Mouse (Mus musculus): ENCODE data around the gene Ppp1r12c.
"Not testable (repeated sequence)": the region's sequence is repeated elsewhere in the genome, so short reads cannot be mapped to it uniquely, and the experiment has no call there.

Gene Ppp1r12c

DNA sequence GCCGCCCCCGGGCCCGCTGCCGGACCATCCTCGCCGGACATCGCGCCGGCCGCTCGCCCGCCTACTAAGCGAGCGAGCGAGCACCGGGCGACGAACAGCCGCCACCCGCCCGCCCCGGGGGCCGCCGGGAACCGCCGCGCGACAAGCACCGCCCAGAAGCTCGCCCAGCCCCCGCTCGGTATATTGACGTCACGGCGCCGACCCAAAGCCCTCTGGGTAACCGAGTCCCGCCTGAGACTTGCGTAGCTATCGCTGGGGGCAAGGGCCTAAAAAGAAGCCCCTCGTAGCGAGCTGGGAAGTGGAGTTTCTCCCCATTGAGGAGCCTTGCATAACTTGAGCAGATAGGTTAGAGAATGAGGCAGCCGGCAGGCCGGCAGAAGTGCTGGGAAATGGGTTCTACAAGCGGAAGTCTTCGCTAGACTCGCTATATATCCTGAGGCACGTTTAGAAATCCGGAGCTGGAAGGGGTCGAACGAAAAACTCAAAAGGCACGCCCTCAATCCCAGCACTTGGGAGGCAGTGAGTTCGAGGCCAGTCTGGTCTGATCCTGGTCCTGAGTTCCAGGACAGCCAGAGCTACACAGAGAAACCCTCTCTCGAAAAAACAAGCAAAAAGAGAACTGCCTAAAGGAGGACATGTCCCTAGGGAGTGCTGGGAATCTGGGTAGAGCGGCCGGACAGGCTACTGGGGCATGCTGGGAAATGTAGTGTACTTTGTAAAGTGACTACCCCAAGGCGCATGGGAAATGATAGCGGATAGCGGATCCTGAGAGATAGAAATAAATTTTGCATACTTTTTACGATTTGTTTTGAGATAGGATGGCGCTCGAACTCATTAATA is at the start of gene Ppp1r12c:
Gene Ppp1r12c (minus strand): TSS at position 123 of the 840 bp plus-strand sequence.
- peak; percentile 96 for DNase-seq

DNA sequence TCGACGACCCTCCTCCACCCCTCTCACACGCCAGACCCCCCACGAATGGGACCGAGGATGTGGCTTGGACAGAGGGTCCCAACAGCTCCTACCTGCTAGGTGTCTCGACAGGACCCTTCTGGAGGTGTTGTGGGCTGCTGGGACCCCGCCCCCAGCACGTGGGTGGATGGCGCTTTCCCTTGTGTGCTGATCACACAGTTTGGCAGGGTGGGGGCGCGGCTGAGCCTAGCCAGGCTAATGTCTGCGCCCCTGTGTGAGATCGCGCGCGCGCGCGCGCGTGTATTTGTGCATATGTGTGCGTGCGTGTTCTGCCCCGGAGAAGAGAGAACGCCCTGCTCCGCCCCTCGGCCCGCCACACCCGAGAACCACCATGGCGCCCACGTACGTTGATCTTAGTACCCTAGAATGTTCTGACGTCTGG is 45.8 kb upstream of the Ppp1r12c start, which contains the start of gene Syt5:
Gene Syt5 (minus strand): TSS at position 321 of the 421 bp plus-strand sequence.
- DNase-seq: no peak

DNA sequence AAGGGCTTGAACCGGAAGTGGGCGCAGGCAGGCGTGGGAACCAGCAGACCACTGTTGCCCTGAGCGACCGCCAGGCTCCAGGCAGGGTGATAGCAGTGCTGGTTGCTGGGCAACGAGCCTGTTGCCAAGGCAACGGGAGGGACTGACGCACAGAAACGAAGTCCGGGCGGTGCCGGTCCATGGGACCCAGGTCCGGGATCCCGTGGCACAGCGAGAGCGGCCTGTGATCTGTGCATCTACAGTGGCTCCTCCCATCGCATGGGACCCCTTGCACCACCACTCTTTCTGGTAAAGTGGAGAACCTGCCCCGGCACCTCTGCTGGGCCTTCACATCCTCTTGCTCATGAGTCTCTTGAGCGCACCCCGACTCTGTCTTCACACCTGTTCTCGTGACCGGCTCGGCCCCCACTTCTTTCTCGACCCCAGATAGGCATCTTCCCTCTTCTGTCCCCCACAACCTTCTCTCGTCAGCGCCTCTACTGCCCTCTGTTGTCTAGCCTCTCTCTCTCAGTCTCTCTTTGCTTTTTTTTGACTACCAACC is 45.2 kb upstream of the Ppp1r12c start:
- DNase-seq: peak; percentile 50

DNA sequence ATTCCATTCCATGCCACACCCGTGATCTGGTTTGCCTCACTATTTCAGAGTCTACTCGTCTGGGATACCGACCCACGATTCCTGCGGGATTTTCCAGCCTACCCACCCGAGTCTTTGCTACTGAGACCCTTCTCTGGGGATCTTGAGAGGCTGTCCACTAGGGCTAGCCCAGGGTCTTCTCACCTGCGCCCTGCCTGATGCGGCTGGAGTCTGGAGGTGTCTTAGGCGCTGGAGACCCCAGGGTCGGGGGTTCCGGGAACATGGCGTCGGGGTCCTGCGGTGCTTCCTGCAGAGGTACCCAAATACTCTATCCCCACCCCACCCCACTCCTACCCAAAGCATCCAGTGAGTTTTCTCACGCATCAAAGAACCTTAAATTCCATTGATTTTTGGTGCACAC is 44.6 kb upstream of the Ppp1r12c start:
- DNase-seq: no peak

DNA sequence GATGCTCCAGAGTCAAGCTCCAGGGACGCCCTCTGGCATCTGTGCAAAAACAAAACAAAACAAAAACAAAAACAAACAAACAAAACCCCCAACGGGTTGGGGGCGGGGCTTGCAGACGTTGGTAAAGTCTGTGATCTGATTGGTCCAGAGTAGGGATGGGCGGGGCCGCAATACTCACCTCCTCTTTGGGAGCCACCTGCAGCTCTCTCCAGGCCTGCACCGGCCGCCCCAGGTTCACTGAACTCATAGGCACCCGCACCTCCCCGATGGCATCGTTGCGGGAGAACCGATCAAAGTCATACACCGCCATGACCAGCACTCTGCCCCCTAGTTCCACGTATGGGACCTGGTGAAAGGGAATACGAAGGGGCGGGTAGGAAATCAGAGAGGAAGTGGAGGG is 40.5 kb upstream of the Ppp1r12c start:
- DNase-seq: no peak

DNA sequence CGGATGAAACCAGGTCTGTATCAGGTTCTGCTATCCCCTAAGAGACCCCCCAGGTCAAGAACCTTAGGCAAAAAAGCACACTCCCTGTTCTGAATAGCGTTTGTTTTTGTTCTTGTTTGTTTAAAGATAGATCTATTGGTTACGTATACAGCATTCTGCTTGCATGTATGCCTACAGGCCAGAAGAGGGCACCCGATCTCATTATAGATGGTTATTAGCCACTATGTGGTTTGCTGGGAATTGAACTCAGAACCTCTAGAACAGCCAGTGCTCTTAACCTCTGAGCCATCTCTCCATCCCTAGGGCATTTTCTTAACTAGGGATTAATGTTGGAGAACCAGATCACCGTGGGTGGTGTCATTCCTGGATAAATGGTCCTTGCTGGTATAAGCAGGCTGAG is 39.9 kb upstream of the Ppp1r12c start:
- no peak for DNase-seq

DNA sequence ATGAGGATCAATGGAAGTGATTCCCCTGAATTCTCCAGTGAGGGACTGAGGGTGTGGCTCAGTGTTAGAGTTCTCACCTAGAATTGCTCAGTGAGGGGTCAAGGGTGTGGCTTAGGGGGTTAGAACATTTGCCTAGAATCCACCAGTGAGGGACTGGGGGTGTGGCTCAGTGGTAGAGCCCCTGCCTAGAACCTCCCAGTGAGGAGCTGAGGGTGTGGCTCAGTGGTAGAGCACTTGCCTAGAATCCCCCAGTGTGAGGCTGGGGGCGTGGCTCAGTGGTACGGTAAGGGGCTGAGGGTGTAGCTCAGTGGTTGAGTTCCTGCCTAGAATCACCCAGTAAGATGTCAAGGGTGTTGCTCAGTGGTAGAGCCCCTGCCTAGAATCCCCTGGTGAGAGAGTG is 37.5 kb upstream of the Ppp1r12c start:
- no peak for DNase-seq

DNA sequence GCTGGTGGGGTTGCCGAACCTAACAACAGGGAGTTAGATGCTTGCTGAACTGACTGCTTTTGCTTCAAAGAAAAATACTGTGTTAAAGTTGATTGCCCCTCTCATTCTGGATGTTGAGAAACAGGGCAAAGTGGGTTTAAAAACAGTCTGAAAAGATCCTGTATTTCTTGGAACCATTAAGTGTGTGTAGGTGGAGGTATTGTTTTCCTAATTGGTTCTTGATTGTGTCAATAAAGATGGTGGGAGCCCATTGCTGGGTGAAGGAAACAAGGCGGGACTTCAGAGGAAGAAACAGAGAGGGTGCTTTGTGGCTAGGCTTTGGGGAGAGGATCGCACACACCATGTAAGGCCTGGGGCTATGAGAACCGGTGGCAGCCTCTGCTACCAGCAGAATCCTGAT is 35.7 kb upstream of the Ppp1r12c start:
- no peak for DNase-seq

DNA sequence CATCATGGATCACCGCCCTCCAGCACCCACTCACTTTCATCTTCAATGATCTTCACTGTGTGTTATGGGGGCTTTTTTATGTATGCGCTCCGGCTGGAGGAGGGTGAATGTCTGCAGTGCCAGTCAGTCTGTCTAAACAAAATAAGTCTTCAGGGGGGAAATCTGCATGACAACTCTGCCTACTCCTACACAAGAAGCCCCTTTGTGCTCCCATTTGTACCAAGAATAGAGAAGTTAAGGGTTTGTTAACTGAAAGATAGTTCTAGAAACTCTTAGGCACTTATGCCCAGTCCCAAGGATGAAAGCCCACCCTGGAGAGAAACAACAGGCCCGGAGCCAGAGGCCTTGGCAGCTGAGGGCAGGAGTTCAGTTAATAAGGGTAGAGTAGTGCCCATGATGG is 34.9 kb upstream of the Ppp1r12c start:
- no peak for DNase-seq

DNA sequence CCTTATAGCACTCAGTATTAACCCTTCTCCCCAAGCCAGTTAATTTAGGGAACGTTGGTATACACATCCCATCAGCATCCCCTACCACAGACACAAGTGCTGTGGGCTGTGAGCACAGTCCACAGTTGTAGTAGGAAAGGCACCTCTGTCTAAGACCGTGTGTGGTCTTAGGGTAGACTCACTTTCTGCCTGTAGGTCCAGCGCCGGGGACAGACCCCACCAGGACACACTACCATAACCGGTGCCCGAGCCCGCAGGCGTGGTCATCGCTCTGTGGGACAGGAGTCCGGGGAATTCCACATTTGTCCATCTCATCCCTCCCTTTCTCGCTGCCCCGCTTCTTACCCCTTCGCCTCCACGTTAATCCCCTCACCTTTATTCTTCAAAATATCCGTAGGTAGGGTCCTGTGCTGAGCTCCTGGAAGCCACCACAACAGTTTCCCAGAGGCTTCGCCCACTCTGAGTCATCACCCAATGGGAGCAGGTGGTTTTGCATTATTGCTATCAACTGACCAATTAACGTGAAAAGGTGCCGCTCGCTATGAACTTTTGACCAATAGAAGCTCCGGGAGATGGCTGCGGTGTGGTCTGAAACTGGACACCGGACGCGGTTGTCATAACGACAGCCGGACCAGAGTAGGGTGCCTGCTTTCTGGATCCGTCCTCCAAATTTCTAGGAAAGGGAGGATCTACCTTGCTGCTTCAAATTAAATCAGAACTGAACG is 30.7 kb upstream of the Ppp1r12c start, which contains the start of gene Dnaaf3:
Gene Dnaaf3 (minus strand): TSS at position 449 of the 725 bp plus-strand sequence.
- DNase-seq: peak; percentile 86

DNA sequence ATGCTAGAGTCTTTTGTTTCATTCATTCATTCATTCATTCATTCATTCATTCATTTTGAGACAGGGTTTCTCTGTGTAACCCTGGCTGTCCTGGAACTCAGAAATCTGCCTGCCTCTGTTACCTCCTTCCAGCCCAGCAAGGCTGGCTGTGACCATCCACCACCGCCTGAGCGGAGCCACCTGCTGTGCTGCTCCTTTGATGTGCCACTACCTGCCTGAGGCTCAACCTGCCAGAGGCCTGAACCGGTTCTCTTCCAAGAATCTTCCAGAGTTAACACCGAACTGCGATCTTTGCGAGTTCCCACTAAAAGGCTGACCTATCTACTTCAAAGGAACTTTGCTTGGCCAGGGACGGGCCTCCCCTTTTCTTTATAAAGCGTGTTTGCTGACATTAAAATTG is 28.7 kb upstream of the Ppp1r12c start:
- DNase-seq: not testable (repeated sequence)

DNA sequence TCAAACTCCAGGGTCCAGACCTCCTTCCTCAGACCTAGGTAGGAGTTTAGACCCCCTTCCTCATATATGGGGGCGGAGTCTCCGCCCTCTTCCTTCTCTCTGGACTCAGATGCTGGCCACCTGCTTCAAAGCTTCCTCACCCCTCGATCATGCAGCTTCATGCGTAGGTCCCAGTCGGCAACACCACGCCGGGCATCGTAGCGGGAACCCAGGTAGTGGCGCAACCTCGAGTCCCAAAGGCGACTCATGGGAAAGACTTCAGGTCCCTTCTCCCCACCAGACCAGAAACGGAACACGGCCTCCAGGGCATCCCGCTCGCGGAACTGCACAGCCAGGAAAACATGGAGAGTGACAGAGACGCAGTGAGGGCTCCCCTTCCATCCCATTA is 25.8 kb upstream of the Ppp1r12c start:
- DNase-seq: no peak

DNA sequence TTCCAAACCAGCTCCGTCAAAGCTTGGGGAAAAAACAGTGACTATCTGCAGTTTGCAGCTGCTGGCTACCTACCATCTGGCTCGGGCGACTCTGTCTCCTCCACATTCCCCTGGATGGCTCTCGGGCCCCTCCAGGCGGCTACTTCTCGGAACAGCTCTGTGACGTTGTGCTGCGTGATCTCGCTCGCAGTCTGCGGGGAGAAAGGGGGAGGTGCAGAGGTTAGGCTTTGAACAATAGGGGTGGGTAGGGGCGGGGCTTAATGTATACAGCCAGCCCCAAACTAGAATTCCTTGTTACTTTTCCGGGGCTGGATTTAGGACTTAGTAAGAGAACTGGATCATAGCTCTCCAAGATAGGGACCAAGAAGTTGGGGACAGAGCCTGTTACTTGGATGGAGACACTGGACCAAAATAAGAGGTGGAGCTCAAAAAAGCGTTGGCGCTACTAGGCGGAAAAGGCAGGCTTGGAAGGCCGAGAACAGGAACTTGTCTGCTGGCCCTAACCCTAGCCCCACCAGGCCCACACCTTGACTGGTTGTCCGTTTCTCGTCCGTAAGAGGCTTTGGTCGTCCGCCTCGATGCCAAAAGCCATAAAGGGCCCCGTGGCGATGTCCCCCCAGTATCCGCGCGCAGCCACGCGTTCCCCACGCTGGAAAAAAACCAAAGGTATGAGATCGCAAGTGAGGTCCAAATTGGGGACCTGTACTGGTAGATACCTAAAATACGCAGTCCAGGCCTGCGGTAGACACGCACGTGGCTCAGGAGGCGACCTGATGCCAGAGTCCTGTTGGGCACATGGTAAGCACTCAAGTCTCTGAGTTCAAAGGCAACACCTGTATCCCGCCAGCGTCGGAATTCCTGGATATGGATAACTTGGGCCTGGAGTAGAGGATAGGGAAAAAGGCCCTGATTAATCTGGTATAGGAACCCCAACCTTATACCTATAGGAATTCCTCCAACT is 25.1 kb upstream of the Ppp1r12c start:
- peak; percentile 86 for DNase-seq

DNA sequence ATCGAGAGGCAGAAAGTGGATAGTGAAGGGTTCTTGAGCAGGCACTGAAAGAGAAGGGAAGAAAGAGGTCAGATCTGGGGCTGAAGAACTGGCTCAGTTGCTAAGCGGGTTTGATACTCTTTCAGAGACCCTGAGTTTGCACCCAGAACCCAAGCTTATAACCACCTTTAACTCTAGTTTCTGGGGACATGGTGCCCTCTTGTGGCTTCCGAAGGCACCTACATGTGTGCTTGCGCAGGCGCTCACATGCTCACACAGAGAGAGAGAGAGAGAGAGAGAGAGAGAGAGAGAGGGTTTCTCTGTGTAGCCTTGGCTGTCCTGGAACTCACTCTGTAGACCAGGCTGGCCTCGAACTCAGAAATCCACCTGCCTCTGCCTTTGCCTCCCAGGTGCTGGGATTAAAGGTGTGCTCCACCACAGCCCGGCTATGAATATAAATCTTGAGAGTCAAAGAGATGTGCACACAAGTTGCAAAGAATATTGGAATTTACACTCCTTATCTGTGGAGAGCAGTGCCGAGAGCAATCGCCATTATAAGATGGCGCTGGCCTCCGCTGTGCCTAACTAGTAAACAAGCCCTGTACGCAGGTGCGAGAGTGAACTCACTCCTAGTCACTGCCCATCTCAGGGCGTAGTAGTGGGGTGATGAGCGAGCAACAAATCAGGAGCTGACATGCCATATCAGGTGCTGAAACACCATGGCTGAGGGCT is 22.9 kb upstream of the Ppp1r12c start, which contains the start of gene Tnni3:
Gene Tnni3 (minus strand): TSS at position 18 of the 711 bp plus-strand sequence.
- peak; percentile 68 for DNase-seq

DNA sequence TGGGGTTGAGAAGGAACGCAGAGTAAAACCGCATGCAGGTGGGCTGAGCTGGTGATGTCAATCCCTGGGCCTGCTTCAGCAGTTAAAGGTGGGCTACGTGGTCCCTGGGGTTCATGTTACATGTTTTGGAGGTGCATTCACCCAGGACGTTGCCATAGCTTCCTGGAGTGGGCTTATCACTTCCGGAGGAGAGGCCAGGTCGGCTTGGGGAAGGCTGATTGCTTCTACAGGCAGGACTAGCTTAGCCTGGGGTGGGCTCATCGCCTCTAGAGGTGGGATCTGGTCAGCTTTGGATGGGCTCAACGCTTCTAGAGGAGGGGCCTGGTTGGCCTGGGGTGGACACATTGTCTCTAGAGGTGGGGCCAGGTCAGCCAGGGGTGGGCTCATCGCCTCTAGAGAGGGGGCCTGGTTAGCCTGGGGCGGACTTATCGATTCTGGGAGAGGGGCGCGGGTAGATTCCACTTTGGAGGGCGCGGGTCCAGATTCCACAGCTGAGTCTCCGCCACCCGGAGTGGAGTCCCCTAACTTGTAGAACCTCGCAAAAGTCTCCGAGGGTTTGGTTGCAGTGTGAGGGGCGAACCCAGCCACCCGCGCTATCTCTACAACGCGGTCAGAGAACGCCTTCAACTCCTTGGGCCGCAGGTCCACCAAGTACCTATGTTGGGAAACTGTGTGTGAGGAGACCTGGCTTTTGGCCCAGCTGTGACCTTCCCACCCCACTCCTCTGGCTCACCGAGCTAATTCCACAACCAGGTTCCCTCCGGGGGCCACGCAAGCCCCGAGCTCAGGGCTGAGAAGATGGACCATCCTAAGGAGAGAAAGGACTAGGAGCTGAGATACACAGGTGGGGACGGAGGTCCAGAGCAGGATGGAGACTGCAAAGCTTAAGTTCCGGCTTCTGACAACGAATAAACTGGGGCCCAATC is 22.0 kb upstream of the Ppp1r12c start:
- DNase-seq: no peak

DNA sequence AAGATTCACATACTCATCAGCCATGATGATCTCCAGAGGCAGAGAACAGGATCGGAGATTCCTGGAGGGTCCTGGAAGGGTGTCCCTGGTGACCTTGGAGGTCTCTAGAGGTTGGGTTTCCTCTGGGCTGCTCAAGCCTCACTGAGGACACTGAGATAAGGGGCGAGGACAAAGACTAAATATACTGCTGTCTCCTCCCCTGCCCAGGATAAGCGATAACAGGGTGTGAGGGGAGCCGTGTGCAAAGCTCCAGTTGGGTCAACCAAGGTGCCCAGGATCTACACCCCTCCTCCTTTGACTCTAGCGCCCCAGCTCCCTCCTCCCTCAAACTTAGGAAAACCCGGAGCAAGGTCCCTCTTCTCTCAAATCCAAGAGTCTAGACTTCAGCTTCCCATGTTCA is 20.8 kb upstream of the Ppp1r12c start:
- DNase-seq: no peak

DNA sequence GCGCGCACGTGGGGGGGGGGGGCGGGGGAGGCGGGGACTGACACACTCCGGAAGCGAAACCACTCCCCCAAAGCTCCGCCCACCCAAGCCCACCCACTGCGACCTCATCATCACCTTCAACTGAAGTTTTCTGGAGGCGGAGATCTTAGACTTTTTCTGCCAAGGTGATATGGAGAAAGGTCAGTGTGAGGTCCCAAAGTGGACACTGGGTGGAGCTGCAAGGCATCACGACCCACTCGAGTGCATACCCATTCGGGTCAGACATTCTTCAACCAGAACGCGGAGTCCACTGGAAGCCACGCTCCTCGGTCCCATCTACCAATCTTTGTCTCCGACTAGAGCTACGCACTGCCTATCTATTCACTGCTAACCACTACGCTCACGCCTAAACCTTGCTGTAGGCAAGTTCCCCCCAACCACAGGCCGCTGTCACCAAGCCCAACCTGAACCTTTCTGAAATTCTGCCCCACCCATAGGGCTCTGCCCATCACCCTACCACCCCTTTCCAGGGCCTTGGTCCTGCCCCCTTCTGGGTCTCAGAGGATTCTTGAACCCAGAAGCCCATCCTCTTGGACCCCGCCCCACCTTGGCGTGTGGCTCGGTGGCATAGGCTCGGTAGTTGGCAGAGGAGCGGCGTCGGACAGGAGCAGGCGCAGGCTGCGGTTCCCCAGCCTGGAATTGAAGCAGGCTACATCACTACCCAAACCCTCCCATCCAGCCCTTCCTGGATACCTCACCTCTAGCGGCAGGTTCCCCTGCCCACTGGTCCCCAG is 19.9 kb upstream of the Ppp1r12c start:
- DNase-seq: no peak

DNA sequence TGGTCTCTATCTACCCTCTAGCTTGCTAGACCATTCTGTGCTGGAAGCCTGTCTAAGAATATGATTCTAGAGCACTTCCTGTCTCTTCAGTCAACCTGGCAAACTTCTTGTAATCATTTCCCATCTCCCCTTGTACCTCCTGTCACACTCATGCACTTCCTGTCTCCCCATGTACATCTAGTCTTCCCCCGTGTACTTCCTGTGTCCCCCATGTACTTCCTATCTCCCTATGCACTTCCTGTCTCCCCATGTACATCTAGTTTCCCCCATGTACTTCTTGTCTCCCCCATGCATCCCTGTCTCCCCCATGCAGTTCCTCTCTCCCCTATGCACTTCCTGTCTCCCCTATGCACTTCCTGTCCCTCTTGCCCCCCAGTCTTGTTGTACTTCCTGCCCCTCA is 17.0 kb upstream of the Ppp1r12c start:
- DNase-seq: no peak

DNA sequence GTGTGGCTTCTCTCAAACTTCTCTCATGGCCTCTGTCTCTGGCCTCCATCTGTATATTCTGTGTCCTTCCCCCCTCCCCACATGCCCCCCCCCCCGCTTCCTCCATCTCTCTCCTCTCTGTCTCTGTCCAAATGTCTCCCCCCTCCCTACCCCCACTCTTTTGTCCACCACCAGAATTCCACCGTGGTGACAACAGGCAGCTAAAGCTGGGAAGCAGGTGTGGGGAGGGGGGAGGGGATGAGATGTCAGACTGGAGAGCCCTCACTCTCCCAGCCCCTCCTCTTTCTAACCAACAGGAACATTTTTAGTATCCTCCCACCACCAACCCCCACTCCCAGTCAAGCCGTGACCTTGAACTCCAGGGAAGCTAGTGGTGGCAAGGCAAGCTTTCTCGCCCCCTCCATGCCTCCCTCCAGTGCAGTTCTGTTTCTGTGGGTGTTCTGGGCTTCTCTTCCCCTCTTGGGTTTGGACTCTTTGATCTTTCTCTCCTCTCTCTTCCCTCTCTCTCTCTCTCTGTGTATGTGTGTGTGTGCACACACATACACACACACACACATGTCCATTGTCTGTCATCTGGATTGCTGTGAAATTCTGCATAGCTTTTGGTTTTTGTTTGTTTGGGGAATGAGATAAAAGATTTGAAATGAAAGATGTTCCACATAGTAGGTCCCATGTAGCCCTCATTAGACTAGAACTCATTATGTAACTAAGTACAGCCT is 15.0 kb upstream of the Ppp1r12c start, which contains the start of gene Tnnt1:
Gene Tnnt1 (minus strand): TSS at position 51 of the 719 bp plus-strand sequence.
- DNase-seq: no peak

Measured in lung, postnatal 36 days (tissue).